Mouse (Mus musculus): Measurements from ENCODE around the gene Psmc4.
A peak's percentile ranks its signal among the peaks of the same experiment; 100 is the strongest.

Psmc4 gene

DNA sequence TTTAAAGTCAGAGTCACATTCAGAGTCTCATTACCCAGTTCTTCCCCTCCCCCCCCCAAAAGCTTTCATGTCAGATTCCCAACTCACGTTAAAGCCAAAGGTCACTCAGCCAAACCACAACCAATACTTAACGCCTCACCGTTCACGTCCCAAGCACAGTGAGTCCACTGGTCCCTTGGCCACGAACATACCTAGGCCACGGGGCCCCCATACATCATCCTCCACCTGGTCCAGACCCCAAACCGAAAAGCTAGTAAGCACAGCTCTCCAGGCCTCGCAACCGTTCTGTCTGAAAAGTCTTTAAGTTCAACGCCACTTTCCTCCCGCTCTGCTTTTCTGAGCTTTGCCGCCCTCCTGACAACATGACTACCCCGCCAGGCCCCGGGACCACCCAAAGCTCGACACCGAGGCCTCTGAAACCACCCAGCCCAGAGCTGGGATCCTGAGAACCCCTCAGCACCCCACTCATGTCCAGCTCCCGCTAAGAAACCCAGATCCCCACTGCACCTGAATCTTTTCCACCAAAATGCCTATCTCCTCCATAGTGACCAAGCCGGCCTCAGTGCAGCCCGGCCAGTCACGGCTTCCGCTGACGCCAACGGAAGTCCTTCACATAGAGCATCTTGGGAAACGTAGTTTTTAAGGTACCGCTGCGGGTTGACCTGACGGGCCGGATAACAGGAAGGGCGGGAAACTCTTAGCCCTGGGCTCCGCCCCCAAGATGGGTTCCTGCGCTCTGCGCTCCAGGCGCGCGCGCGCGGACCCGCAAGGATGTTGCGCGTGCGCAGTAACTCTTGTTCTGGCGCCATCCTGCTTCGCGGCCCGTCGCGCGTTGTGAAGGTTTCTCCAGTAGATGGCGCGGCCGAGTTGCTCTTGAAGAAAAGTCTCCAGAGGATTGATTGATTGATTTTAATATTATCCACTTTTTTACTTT, at the start of gene Psmc4:
Gene Psmc4, minus strand, starts transcription at position 626 of the 934 bp plus-strand sequence.
- peak; percentile 99 for ATAC-seq (ENCODE audit: insufficient number of reproducible peaks, low FRiP score, low TSS enrichment)

- no peak for ATAC-seq (ENCODE audit: insufficient number of reproducible peaks, low FRiP score, low TSS enrichment)
Measured at GRCm38 (mm10) chr7:28099101-28099500, 49.2 kb upstream of the Psmc4 start.

GRCm38 (mm10) chr7:28093541-28093940, 43.6 kb upstream of the Psmc4 start:
- ATAC-seq (ENCODE audit: insufficient number of reproducible peaks, low FRiP score, low TSS enrichment) = no peak

DNA sequence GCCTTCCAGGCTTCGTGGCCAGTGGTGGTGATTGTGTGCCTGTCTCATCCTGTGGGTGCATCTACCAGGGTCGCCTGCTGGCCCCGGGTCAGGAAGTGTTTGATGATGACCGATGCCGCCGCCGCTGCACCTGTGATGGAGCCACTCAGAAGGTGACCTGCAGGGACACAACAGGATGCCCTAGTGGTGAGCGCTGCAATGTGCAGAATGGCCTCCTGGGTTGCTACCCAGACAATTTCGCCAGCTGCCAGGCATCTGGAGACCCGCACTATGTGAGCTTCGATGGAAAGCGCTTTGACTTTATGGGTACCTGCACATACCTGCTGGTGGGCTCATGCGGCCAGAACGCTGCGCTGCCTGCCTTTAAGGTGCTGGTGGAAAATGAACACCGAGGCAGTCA, 36.3 kb upstream of the Psmc4 start:
- ATAC-seq (ENCODE audit: insufficient number of reproducible peaks, low FRiP score, low TSS enrichment) = no peak

- no peak for ATAC-seq (ENCODE audit: insufficient number of reproducible peaks, low FRiP score, low TSS enrichment)
Measured at GRCm38 (mm10) chr7:28084215-28084614, 34.3 kb upstream of the Psmc4 start.

GRCm38 (mm10) chr7:28070531-28071298, 20.8 kb upstream of the Psmc4 start, which contains the start of gene Fcgbp:
Gene Fcgbp (plus strand): TSS chr7:28071236.
- ATAC-seq (ENCODE audit: insufficient number of reproducible peaks, low FRiP score, low TSS enrichment) = no peak

- ATAC-seq (ENCODE audit: insufficient number of reproducible peaks, low FRiP score, low TSS enrichment) = no peak
Measured at GRCm38 (mm10) chr7:28069546-28070172, 19.8 kb upstream of the Psmc4 start.

DNA sequence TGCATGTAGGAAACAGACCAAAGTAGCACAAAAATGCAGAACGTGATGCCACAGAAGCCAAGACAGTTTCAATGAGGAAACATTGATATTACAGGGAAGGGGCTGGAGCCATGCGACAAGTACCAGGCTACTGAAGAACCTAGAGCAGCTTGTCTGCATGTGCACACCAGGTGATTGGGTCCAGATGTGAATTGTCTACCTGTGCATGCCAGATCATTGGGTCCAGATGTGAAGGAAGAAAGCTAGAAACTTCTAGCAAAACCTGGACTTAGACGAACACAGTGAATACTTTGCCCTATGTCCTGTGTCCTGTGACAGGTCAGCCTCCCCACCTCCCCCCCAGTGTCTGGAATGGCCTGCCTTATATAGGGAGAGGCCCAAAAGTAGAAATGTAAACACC, 18.8 kb upstream of the Psmc4 start:
- ATAC-seq (ENCODE audit: insufficient number of reproducible peaks, low FRiP score, low TSS enrichment) = no peak

DNA sequence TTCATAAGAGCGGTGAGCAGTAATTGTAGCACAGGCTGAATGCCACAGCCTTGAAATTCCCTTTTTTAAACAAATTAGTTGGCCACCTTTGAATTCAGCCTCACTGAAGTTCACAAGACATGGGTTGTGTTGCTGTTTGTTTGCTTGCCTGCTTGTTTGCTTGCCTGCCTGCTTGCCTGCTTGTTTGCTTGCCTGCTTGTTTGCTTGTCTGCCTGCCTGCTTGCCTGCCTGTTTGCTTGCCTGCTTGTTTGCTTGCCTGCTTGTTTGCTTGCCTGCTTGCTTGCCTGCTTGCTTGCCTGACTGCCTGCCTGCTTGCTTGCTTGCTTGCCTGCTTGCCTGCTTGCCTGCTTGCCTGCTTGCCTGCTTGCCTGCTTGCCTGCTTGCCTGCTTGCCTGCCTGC, 10.1 kb upstream of the Psmc4 start:
- no peak for ATAC-seq (ENCODE audit: insufficient number of reproducible peaks, low FRiP score, low TSS enrichment)

DNA sequence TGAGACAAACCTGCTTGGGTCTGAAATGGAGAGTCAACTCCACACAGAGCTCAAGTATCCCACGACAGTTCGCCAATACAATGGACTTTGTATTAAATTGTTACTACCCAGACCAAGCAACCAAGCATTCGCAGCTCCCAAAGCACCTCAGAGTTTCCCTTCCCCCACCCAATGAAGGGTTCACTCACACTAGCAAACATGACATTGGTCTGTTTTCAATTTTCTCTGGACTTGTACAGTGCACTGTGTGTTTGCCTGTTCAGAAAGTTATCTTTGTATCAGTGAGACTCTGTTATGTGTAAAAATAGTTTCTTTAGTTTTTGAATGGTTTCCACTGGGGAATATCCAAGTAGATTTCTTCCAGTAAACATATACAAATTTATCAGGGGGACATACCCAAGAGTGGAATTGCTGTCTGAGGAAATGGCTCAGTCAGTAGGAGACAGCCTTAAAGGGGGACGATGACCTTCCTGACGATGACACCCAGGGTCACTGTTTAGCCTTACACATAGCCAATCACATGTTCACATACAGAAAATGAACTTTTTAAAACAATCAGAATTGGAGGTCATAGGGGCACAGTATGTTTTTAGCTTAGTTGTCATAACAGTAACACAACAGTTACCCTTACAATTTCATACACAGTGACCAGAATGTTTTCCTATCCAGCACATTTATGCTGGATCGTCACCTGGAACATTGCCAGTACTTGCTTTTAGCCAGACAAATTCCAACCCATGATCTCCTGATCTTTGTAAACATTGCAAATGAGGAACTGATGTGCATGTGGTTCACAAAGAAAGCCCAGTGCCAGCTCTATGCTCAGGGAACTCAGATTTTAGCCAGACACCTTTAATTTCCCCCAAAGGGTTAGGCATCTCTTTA, 3.4 kb upstream of the Psmc4 start:
- no peak for ATAC-seq (ENCODE audit: insufficient number of reproducible peaks, low FRiP score, low TSS enrichment)

- no peak for ATAC-seq (ENCODE audit: insufficient number of reproducible peaks, low FRiP score, low TSS enrichment)
Measured at GRCm38 (mm10) chr7:28050584-28050983, 683 bp upstream of the Psmc4 start.

DNA sequence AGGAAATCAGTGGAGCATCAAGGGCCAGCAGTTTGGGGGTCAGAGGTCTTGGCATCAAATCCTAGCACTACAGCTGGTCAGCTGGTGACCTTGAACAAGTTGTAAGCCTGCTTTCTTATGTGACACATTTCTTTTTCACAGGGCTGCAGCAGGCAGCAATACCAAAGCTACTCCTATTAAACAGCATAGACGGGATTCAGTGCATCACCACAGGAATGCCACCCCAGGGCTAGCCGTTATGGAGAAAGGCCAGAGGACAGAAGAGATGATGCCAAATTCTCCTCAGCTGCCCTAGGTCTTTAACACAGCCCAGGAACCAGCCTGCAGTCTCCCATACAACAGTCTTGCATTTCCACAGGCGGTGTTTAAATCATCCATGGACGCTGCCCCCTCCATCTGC, 5.4 kb downstream of the Psmc4 start:
- no peak for ATAC-seq (ENCODE audit: insufficient number of reproducible peaks, low FRiP score, low TSS enrichment)

DNA sequence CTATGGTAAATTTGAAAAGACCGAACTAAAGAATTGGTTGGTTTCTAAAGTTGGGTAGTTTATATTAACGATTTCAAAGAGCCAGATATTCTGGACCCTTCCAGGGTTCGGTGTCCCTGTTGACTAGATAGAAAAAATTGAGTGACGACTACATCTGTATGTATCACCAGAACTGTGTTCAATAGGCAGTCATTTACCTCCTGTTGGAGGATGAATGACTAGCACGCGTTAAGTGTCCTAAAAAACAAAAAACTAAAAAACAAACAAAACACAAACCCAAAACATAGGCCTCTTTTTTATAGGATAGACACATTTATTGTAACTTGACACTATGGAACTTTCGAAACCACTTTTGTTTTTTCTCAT, 35.5 kb downstream of the Psmc4 start:
- ATAC-seq (ENCODE audit: insufficient number of reproducible peaks, low FRiP score, low TSS enrichment) = no peak

DNA sequence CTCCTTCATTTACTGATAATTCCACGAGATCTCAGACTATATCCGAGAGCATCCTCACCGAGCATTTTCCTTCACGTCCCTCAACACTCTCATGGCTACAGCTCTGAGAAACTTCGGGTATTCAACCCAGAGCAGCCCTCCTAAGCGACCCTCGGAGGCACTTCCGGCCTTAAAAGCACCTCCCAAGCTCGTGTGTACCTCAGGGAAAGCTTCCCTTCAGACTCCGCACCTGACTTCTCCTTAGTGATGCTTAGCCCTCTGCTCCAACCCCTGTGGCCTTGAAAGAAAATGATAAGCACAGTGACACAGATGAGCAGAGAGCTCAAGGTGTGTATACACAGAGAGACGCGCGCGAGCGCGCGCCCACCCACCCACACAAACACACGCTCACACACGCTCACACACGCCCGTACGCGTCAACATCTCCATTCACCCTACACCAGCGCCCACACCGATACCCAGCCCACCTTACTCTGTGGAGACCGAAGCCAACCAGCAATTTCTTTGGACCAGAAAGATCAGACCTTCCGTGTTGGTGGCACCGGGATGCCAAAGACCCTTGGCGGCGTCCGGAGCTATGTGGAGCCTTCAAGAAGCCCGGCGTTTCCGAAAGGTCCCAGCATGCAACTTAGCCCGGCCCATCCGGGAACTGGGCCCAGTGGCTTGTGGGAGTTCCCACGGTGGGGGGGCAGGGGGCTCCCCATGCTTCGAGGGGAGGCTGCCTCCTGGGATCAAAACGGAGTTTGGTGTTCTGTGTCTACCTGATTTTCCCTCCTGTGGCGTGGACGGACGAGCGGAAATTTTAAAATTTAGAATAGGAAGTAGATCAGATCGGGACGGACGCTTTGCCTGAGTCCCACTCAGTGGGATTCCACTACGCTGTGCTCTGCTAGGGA, 36.1 kb downstream of the Psmc4 start, which contains the start of gene Zfp850:
Gene Zfp850, minus strand, starts transcription at position 567 of the 896 bp plus-strand sequence.
- peak; percentile 70; the same call in 1 of the 2 replicates for ATAC-seq (ENCODE audit: insufficient number of reproducible peaks, low FRiP score, low TSS enrichment)

DNA sequence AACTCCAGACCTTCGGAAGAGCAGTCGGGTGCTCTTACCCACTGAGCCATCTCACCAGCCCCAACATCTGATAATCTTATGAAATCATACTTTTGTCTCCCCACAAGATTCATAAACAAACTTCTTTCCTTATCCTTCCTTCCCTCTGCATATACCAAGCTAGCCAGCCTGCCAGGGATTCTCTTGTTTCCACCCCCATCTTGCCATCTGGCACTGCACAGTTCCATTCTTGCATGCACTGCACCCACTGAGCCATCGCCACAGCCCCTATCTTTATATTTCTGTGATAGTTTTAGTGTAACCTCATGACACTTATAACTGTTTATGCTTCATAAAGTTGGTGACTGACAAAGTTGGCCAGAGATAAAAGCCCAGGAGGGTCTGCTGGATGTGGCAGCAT, 39.6 kb downstream of the Psmc4 start:
- no peak for ATAC-seq (ENCODE audit: insufficient number of reproducible peaks, low FRiP score, low TSS enrichment)
